Mouse (Mus musculus) thymus, adult 2 months (tissue): ENCODE measurements at regions not wholly inside any gene's neighbourhood (a gene's known extent, or its start where the extent isn't known, plus 50 kb on each side); places are given as distances from the start of the nearest gene placed in this dataset.

Experiments used
- CTCF ChIP-seq: fragments of 200-500 bp; IDR thresholded peaks from 2 replicates; pipeline ENCODE4 v1.5.1; 2012; ENCODE audit warnings: mild to moderate bottlenecking, control low read depth, low read length, moderate library complexity, borderline replicate concordance; ENCODE audit not compliant: control insufficient read depth, poor library complexity, insufficient read depth; ENCODE audit errors: extremely low read depth
- POLR2A ChIP-seq: fragments of 200-500 bp; IDR thresholded peaks from 2 replicates; pipeline ENCODE4 v1.6.1; 2012; ENCODE audit warnings: mild to moderate bottlenecking, low read length, control low read depth, moderate library complexity; ENCODE audit not compliant: control insufficient read depth, poor library complexity, insufficient read depth; ENCODE audit errors: extremely low read depth

- TF ChIP-seq POLR2A (no peak), CTCF (no peak)
Measured at GRCm38 (mm10) chr16:12703818-12704590, 405.5 kb upstream of the Ercc4 start.
